ENCODE assay signal across 21 mouse cellular contexts in genomic region chr2:122237891-122238470, GRCm38 (mm10). TPM values are rescaled to one million over a fixed set of nuclear protein-coding genes. Genes with fewer than 3 reads are reported as not detected.
DNase-seq lines count a peak whose midpoint lies in the region; ATAC-seq lines count a peak whose summit lies in the region.
"Had no signal": no experiment of that assay in that cellular context is flagged by ENCODE, and none has a peak within 500 bp of the region (broad histone marks: within the 10 kb centered on the region; RNA-seq: fewer than 3 reads in every experiment).

No protein-coding gene starts in this region.

- WGBS in liver, embryonic 13.5 days (ENCODE audit: insufficient replicate concordance): 71% methylated on average over 2 of the region's 2 CpGs

- H3K4me2 ChIP-seq in liver, embryonic 13.5 days: peak overlapping the region; percentile 86
- H3K4me2 ChIP-seq: hindbrain, embryonic 14.5 days; lung, embryonic 14.5 days; midbrain, embryonic 11.5 days; stomach, embryonic 15.5 days had no signal

- intact Hi-C loops in left cerebral cortex, postnatal 4 days (cut with DNase I): no loop called here
- intact Hi-C loops in left cerebral cortex, postnatal 25 days (cut with DNase I): no loop called here

- peaks cover 71% of the 10 kb centered on the region for H3K4me1 ChIP-seq in liver, embryonic 13.5 days (replicated peaks)
- H3K4me1 ChIP-seq: stomach, embryonic 15.5 days had no signal

- H3K27me3 ChIP-seq in liver, embryonic 13.5 days: no peaks in the 10 kb centered on the region
- H3K27me3 ChIP-seq: stomach, embryonic 15.5 days had no signal

- DNase-seq in cerebellum, postnatal 14 days: peak; percentile 15 to 18
- DNase-seq in cerebellum, adult 11-12 months: no peak
- peak; percentile 11 for DNase-seq in left cerebral cortex, postnatal 4 days
- no peak for DNase-seq in left cerebral cortex, postnatal 25 days (ENCODE audit: low spot score in 2 of 2)
- DNase-seq in 3134 (ENCODE audit: extremely low read depth, insufficient read length, low spot score): peak; percentile 33
- no peak for DNase-seq in liver, embryonic 13.5 days
- no peak for DNase-seq in thymus, adult 18-20 months
- no peak for DNase-seq in embryo, embryonic 11 days
- DNase-seq: adrenal gland, postnatal 10 days; gastrocnemius, postnatal 10 days; right cerebral cortex, adult 18-20 months; thymus, postnatal 14 days had no signal

- no peaks in the 10 kb centered on the region for H3K9me3 ChIP-seq in liver, embryonic 13.5 days (replicated peaks)
- H3K9me3 ChIP-seq: stomach, embryonic 15.5 days had no signal

- no peak overlapping the region for H3K4me3 ChIP-seq in liver, embryonic 13.5 days (replicated peaks)
- H3K4me3 ChIP-seq: stomach, embryonic 15.5 days had no signal

- no peak overlapping the region for H3K9ac ChIP-seq in liver, embryonic 13.5 days
- H3K9ac ChIP-seq: hindbrain, embryonic 14.5 days; lung, embryonic 14.5 days; stomach, embryonic 15.5 days had no signal

- H3K36me3 ChIP-seq in liver, embryonic 13.5 days: no peaks in the 10 kb centered on the region
- H3K36me3 ChIP-seq: stomach, embryonic 15.5 days had no signal

- ATAC-seq in liver, embryonic 13.5 days (ENCODE audit: low read depth): no peak

- peak overlapping the region; percentile 63; the same call in 1 of the 2 replicates for H3K27ac ChIP-seq in liver, embryonic 13.5 days
- H3K27ac ChIP-seq: hindbrain, embryonic 14.5 days; stomach, embryonic 15.5 days had no signal

RNA-seq across cellular contexts. Expression of gene Sord, which starts 3.4 kb away (rescaled TPM):
- 10 to 100 TPM; 14.9 to 16.0 TPM for total RNA-seq in left cerebral cortex, postnatal 4 days (2021)
- 10 to 100 TPM; 14.8 to 14.9 TPM for total RNA-seq in left cerebral cortex, postnatal 25 days (2021)
- polyA plus RNA-seq in liver, embryonic 13.5 days (2015; fragmentation: Nextera tagmentation; extraction: Ambion mirVana): 146 and 178 TPM in 2 replicates

RNA-seq across cellular contexts. Expression of gene Terb2, which starts 51.9 kb away (rescaled TPM):
- not detected for total RNA-seq in left cerebral cortex, postnatal 4 days (2021)
- total RNA-seq in left cerebral cortex, postnatal 25 days (2021): not detected
- polyA plus RNA-seq in liver, embryonic 13.5 days (2015; fragmentation: Nextera tagmentation; extraction: Ambion mirVana): not detected in 2 replicates
- total RNA-seq: adrenal gland, postnatal 10 days; gastrocnemius, postnatal 10 days; heart, adult 8-10 months; layer of hippocampus, postnatal 10 days; left cerebral cortex, postnatal 10 days had no signal
- polyA plus RNA-seq: embryonic facial prominence, embryonic 11.5 days; heart, postnatal 0 days; hindbrain, embryonic 14.5 days; lung, embryonic 14.5 days; midbrain, embryonic 11.5 days; stomach, embryonic 15.5 days had no signal

RNA-seq across cellular contexts. Expression of gene Patl2, which starts 52.0 kb away (rescaled TPM):
- not detected for total RNA-seq in left cerebral cortex, postnatal 4 days (2021)
- not detected for total RNA-seq in left cerebral cortex, postnatal 25 days (2021)
- 0.06 TPM in 2 replicates for polyA plus RNA-seq in liver, embryonic 13.5 days (2015; fragmentation: Nextera tagmentation; extraction: Ambion mirVana)
- total RNA-seq: gastrocnemius, postnatal 10 days; heart, adult 8-10 months; layer of hippocampus, postnatal 10 days had no signal
- polyA plus RNA-seq: hindbrain, embryonic 14.5 days; lung, embryonic 14.5 days; midbrain, embryonic 11.5 days; stomach, embryonic 15.5 days had no signal

Comparison
In these comparisons a context has a peak if more than half of its experiments do, and no peak if none do; other contexts are left out.
1. DNase-seq: peak in cerebellum, postnatal 14 days (2 of 2), left cerebral cortex, postnatal 4 days (single experiment) and 3134 (single experiment); none in cerebellum, adult 11-12 months (single experiment), left cerebral cortex, postnatal 25 days (0 of 2), liver, embryonic 13.5 days (single experiment), thymus, adult 18-20 months (0 of 2) and embryo, embryonic 11 days (single experiment).